ENCODE assay signal across 8 mouse cellular contexts in the genomic region with DNA sequence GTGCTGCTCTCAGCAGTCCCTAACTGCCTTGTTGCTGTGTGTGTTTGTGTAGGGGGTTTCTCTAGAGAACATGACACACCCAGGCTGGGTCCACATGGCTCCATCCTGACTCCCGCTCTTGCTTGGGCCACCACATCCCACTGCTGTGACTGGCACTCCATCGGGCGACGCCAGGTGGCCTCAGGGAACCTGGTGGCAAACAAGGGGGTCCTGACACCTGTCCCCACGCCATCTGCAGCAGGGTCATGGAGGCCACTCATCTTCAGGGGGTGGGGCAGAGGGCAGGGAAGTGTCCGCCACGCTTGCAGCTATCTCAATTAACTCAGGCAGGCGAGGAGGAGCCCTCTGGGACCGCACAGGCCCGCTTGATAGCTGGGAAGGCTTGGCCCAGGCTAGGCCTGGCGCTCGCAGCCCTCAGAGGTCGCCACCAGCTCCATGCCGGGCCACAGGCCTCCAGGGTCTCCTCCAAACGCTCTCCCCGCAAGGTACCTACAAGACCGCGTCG. TPM values are rescaled to one million over a fixed set of nuclear protein-coding genes. Genes with fewer than 3 reads are reported as not detected.
DNase-seq lines count a peak whose midpoint lies in the region; ATAC-seq and TF ChIP-seq lines count a peak whose summit lies in the region.

No protein-coding gene starts in this region.

- peaks cover 4% of the 10 kb centered on the region; the same call in 1 of the 2 replicates for H3K27me3 ChIP-seq in forebrain, embryonic 15.5 days
- peaks cover 29% of the 10 kb centered on the region for H3K27me3 ChIP-seq in limb, embryonic 12.5 days
- peaks cover 24% of the 10 kb centered on the region for H3K27me3 ChIP-seq in neural tube, embryonic 12.5 days (replicated peaks)

- DNase-seq in layer of hippocampus, adult 2 months (ENCODE audit: low spot score in 2 of 2): no peak
- DNase-seq in layer of hippocampus, postnatal 14 days (ENCODE audit: low spot score in 2 of 2): no peak
- DNase-seq in right cerebral cortex, postnatal 36 days (ENCODE audit: low spot score in 2 of 2): no peak
- DNase-seq in right cerebral cortex, adult 18-20 months: no peak

- no peaks in the 10 kb centered on the region for H3K36me3 ChIP-seq in forebrain, embryonic 15.5 days
- no peaks in the 10 kb centered on the region for H3K36me3 ChIP-seq in limb, embryonic 12.5 days
- H3K36me3 ChIP-seq in neural tube, embryonic 12.5 days: no peaks in the 10 kb centered on the region

- H3K9ac ChIP-seq in forebrain, embryonic 15.5 days (replicated peaks): peak overlapping the region; percentile 25
- H3K9ac ChIP-seq in limb, embryonic 12.5 days (replicated peaks): no peak overlapping the region; the same call in 1 of the 2 replicates
- H3K9ac ChIP-seq in neural tube, embryonic 12.5 days: peak overlapping the region; percentile 57

- H3K9me3 ChIP-seq in forebrain, embryonic 15.5 days: no peaks in the 10 kb centered on the region
- peaks cover 5% of the 10 kb centered on the region; the same call in 1 of the 2 replicates for H3K9me3 ChIP-seq in limb, embryonic 12.5 days
- no peaks in the 10 kb centered on the region; the same call in 1 of the 2 replicates for H3K9me3 ChIP-seq in neural tube, embryonic 12.5 days

- H3K4me3 ChIP-seq in layer of hippocampus, adult 2 months: peak overlapping the region; percentile 93
- H3K4me3 ChIP-seq in brown adipose tissue, adult 24 weeks (ENCODE audit: insufficient read depth, low read depth, low read length): peak overlapping the region; percentile 75
- H3K4me3 ChIP-seq in forebrain, embryonic 15.5 days: peak overlapping the region; percentile 43
- H3K4me3 ChIP-seq in limb, embryonic 12.5 days (replicated peaks): peak overlapping the region; percentile 46
- H3K4me3 ChIP-seq in neural tube, embryonic 12.5 days: peak overlapping the region; percentile 36

- H3K27ac ChIP-seq in layer of hippocampus, adult 2 months: peak overlapping the region; percentile 90
- peak overlapping the region; percentile 56 for H3K27ac ChIP-seq in brown adipose tissue, adult 24 weeks (replicated peaks; ENCODE audit: low read depth, low read length)
- no peak overlapping the region for H3K27ac ChIP-seq in forebrain, embryonic 15.5 days (replicated peaks)
- H3K27ac ChIP-seq in limb, embryonic 12.5 days: no peak overlapping the region
- H3K27ac ChIP-seq in neural tube, embryonic 12.5 days: no peak overlapping the region

- H3K4me2 ChIP-seq in forebrain, embryonic 15.5 days (replicated peaks): peak overlapping the region; percentile 51
- H3K4me2 ChIP-seq in limb, embryonic 12.5 days: peak overlapping the region; percentile 69
- H3K4me2 ChIP-seq in neural tube, embryonic 12.5 days (replicated peaks): peak overlapping the region; percentile 67

- H3K4me1 ChIP-seq in brown adipose tissue, adult 24 weeks (ENCODE audit: control insufficient read depth, insufficient read depth, insufficient read length, low read length): no peaks in the 10 kb centered on the region; the same call in 1 of the 2 replicates
- H3K4me1 ChIP-seq in forebrain, embryonic 15.5 days: peaks cover 22% of the 10 kb centered on the region
- peaks cover 12% of the 10 kb centered on the region for H3K4me1 ChIP-seq in limb, embryonic 12.5 days (replicated peaks)
- H3K4me1 ChIP-seq in neural tube, embryonic 12.5 days: peaks cover 9% of the 10 kb centered on the region

- no peak for TF ChIP-seq CTCF in layer of hippocampus, adult 2 months (conservative IDR thresholded peaks at IDR 0.05)

- ATAC-seq in forebrain, embryonic 15.5 days (replicated peaks): peak; percentile 44
- ATAC-seq in limb, embryonic 12.5 days (ENCODE audit: insufficient number of reproducible peaks, insufficient read depth, low FRiP score, low TSS enrichment, low read depth): peak; percentile 39
- ATAC-seq in neural tube, embryonic 12.5 days (ENCODE audit: low FRiP score, low read depth): peak; percentile 26

- 11% methylated on average over 19 of the region's 19 CpGs for WGBS in forebrain, embryonic 15.5 days
- 11% methylated on average over 19 of the region's 19 CpGs for WGBS in limb, embryonic 12.5 days
- 9% methylated on average over 19 of the region's 19 CpGs for WGBS in neural tube, embryonic 12.5 days

RNA-seq across cellular contexts. Expression of gene Abcb9, which starts 0.5 kb away (rescaled TPM):
- 10 to 100 TPM; 27.0 to 31.7 TPM for total RNA-seq in layer of hippocampus, adult 2 months (2021)
- 10 to 100 TPM; 29.3 to 33.3 TPM for total RNA-seq in layer of hippocampus, postnatal 14 days (2021)
- 6.4 and 8.8 TPM in 2 replicates for polyA plus RNA-seq in brown adipose tissue, adult 24 weeks (2012; ENCODE audit: insufficient read depth, insufficient read length, missing spikeins)
- polyA plus RNA-seq in forebrain, embryonic 15.5 days (2015; fragmentation: Nextera tagmentation; extraction: Ambion mirVana): 10.9 TPM in 2 replicates
- polyA plus RNA-seq in limb, embryonic 12.5 days (2016; fragmentation: Nextera tagmentation; extraction: Ambion mirVana): 0.66 and 1.5 TPM in 2 replicates
- polyA plus RNA-seq in neural tube, embryonic 12.5 days (2016; fragmentation: Nextera tagmentation; extraction: Ambion mirVana): 4.1 and 4.7 TPM in 2 replicates

RNA-seq across cellular contexts. Expression of gene Ogfod2, which starts 17.0 kb away (rescaled TPM):
- 10 to 100 TPM; 32.7 to 38.7 TPM for total RNA-seq in layer of hippocampus, adult 2 months (2021)
- total RNA-seq in layer of hippocampus, postnatal 14 days (2021): 10 to 100 TPM; 31.9 to 32.4 TPM
- 20.5 and 23.1 TPM in 2 replicates for polyA plus RNA-seq in brown adipose tissue, adult 24 weeks (2012; ENCODE audit: insufficient read depth, insufficient read length, missing spikeins)
- polyA plus RNA-seq in forebrain, embryonic 15.5 days (2015; fragmentation: Nextera tagmentation; extraction: Ambion mirVana): 34.7 and 35.0 TPM in 2 replicates
- polyA plus RNA-seq in limb, embryonic 12.5 days (2016; fragmentation: Nextera tagmentation; extraction: Ambion mirVana): 13.9 and 18.5 TPM in 2 replicates
- 28.1 and 28.8 TPM in 2 replicates for polyA plus RNA-seq in neural tube, embryonic 12.5 days (2016; fragmentation: Nextera tagmentation; extraction: Ambion mirVana)

RNA-seq across cellular contexts. Expression of gene Arl6ip4, which starts 20.8 kb away (rescaled TPM):
- total RNA-seq in layer of hippocampus, adult 2 months (2021): 10 to 100 TPM; 49.8 to 52.2 TPM
- total RNA-seq in layer of hippocampus, postnatal 14 days (2021): 10 to 100 TPM; 47.3 to 49.0 TPM
- 55.2 and 72.4 TPM in 2 replicates for polyA plus RNA-seq in brown adipose tissue, adult 24 weeks (2012; ENCODE audit: insufficient read depth, insufficient read length, missing spikeins)
- 72.7 and 75.5 TPM in 2 replicates for polyA plus RNA-seq in forebrain, embryonic 15.5 days (2015; fragmentation: Nextera tagmentation; extraction: Ambion mirVana)
- polyA plus RNA-seq in limb, embryonic 12.5 days (2016; fragmentation: Nextera tagmentation; extraction: Ambion mirVana): 117 and 127 TPM in 2 replicates
- polyA plus RNA-seq in neural tube, embryonic 12.5 days (2016; fragmentation: Nextera tagmentation; extraction: Ambion mirVana): 93.1 and 98.9 TPM in 2 replicates

Comparison
In these comparisons a context has a peak if more than half of its experiments do, and no peak if none do; other contexts are left out.
1. H3K27ac ChIP-seq: peak in layer of hippocampus, adult 2 months (single experiment) and brown adipose tissue, adult 24 weeks (single experiment); none in forebrain, embryonic 15.5 days (single experiment), limb, embryonic 12.5 days (single experiment) and neural tube, embryonic 12.5 days (single experiment).
2. H3K4me3 ChIP-seq: peak in every context shown above with its lines; median percentile 93 in layer of hippocampus, adult 2 months; 75 in brown adipose tissue, adult 24 weeks; 46 in limb, embryonic 12.5 days; 43 in forebrain, embryonic 15.5 days; 36 in neural tube, embryonic 12.5 days.
3. Peak in every context shown above with its lines, with median percentiles within 50 percentile points of each other: ATAC-seq and H3K4me2 ChIP-seq.